Mouse (Mus musculus): ENCODE results near the gene Slc25a18. TPM values are rescaled to one million over a fixed set of nuclear protein-coding genes. Genes with fewer than 3 reads are reported as not detected.

Gene Slc25a18
- polyA plus RNA-seq, 1 experiment from 2014 or later, result 0.21 TPM

DNA sequence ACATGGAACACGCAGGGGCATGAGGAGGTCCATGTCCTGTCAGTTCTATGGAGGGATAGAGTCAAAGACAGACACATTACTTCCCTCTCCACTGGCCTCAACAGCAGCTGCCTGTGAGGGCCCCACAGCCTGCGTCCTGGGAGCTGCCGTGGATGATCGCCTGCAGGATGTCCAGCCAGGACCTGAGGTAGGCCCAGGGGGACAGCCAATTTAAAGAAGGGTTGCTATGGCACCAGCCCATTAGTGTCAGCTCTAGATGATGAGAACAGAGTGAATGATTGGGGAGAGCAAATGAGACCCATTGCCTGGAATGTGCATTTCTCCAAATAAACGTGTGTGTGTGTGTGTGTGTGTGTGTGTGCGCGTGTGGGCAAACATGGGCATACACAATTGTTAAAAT, 11.0 kb downstream of the Slc25a18 start:
- Histone ChIP-seq H3K4me2 (ENCODE audit: low read depth, low read length) (no peak overlapping the region), H3K4me1 (ENCODE audit: control insufficient read depth, insufficient read depth, low read length) (no peaks in the 10 kb centered on the region), H3K9ac (replicated peaks; ENCODE audit: low read length) (no peak overlapping the region), H3K27ac (replicated peaks; ENCODE audit: low read depth, low read length) (no peak overlapping the region), H3K9me3 (replicated peaks; ENCODE audit: control insufficient read depth, low read length) (no peaks in the 10 kb centered on the region), H3K36me3 (replicated peaks; ENCODE audit: control insufficient read depth, insufficient read depth, low read depth, low read length) (no peaks in the 10 kb centered on the region), H3K4me3 (ENCODE audit: low read depth, low read length) (no peak overlapping the region), H3K27me3 (ENCODE audit: control insufficient read depth, insufficient read depth, low read length) (no peaks in the 10 kb centered on the region)
- DNase-seq (ENCODE audit: low spot score), result no peak
- 53% methylated on average over 7 of the region's 7 CpGs for WGBS
- 0 out of 2 replicates have a peak, but pooled peaks have one; percentile 24 for ATAC-seq (replicated peaks; ENCODE audit: insufficient number of reproducible peaks, low FRiP score, low TSS enrichment, low read depth)

DNA sequence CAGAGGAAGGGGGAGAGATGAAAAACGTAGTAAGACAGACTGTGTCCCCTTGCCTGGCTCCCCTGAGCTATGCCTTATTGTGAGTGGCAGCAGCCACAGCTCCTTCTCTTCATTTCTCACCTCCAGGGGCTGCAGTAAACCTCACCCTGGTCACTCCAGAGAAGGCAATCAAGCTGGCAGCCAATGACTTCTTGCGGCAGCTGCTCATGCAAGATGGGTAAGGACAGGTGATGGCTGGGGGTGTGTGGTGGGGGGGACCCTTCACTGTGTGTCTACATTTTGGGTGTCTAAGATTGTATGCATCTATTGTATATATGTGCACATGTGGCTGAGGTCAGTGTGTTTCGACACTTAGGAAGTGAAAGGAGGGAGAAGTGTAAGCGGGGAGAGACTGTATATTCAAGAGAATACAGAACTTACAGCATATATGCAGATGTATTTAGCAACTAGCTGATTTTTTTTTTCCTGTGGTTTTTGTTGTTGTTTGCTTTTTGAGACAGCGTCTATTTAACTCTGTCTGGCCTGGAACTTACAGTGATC, 14.8 kb downstream of the Slc25a18 start:
- no peaks in the 10 kb centered on the region for H3K4me1 ChIP-seq (ENCODE audit: control insufficient read depth, insufficient read depth, low read length)
- DNase-seq (ENCODE audit: low spot score), result no peak
- no peak overlapping the region for H3K27ac ChIP-seq (replicated peaks; ENCODE audit: low read depth, low read length)
- 82% methylated on average over 5 of the region's 5 CpGs for WGBS
- no peak for ATAC-seq (replicated peaks; ENCODE audit: insufficient number of reproducible peaks, low FRiP score, low TSS enrichment, low read depth)
- no peak overlapping the region for H3K9ac ChIP-seq (replicated peaks; ENCODE audit: low read length)
- no peak overlapping the region for H3K4me3 ChIP-seq (ENCODE audit: low read depth, low read length)
- no peak overlapping the region for H3K4me2 ChIP-seq (ENCODE audit: low read depth, low read length)
- H3K36me3 ChIP-seq (replicated peaks; ENCODE audit: control insufficient read depth, insufficient read depth, low read depth, low read length), result no peaks in the 10 kb centered on the region
- H3K27me3 ChIP-seq (ENCODE audit: control insufficient read depth, insufficient read depth, low read length), result no peaks in the 10 kb centered on the region
- H3K9me3 ChIP-seq (replicated peaks; ENCODE audit: control insufficient read depth, low read length), result no peaks in the 10 kb centered on the region

DNA sequence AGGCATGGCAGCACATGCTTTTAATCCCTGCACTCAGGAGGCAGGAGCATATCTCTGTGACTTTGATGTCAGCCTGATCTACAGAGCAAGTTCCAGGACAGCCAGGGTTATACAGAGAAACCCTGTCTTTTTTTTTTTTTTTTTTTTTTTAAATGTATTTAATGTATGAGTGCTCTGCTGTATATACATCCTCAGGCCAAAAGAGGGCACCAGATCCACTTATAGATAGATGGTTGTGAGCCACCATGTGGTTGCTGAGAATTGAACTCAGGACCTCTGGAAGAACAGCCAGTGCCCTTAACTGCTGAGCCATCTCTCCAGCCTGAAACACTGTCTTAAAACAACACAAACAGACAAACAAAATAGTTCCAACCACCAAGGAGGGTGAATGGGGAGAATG, 15.5 kb downstream of the Slc25a18 start:
- Histone ChIP-seq H3K4me1 (ENCODE audit: control insufficient read depth, insufficient read depth, low read length) (no peaks in the 10 kb centered on the region), H3K4me2 (ENCODE audit: low read depth, low read length) (no peak overlapping the region), H3K9ac (replicated peaks; ENCODE audit: low read length) (no peak overlapping the region), H3K9me3 (replicated peaks; ENCODE audit: control insufficient read depth, low read length) (no peaks in the 10 kb centered on the region), H3K27ac (replicated peaks; ENCODE audit: low read depth, low read length) (no peak overlapping the region), H3K4me3 (ENCODE audit: low read depth, low read length) (no peak overlapping the region), H3K27me3 (ENCODE audit: control insufficient read depth, insufficient read depth, low read length) (no peaks in the 10 kb centered on the region), H3K36me3 (replicated peaks; ENCODE audit: control insufficient read depth, insufficient read depth, low read depth, low read length) (no peaks in the 10 kb centered on the region; the same call in 1 of the 2 replicates)
- ATAC-seq (replicated peaks; ENCODE audit: insufficient number of reproducible peaks, low FRiP score, low TSS enrichment, low read depth) (no peak), DNase-seq (ENCODE audit: low spot score) (peak; percentile 44)

DNA sequence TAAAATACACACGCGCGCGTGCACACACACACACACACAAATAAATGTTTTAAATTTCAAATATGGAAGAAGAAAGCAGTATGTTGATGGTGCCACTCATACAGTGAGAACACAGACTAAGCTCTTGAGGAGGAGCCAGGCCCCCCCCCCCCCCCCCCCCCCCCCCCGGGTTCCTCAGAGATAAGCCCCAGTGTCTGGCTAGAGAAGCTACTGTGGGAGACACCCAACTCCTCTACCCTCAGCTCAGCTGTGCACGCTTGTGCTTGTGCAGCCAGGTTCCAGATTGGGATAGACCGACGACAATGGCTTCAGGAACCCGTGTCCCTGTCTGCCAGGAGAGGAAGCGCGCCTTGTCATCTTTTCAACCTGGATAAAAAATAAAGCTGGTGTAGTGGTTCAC, 16.8 kb downstream of the Slc25a18 start:
- no peak overlapping the region for H3K4me2 ChIP-seq (ENCODE audit: low read depth, low read length)
- H3K9me3 ChIP-seq (replicated peaks; ENCODE audit: control insufficient read depth, low read length), result no peaks in the 10 kb centered on the region
- no peak overlapping the region for H3K9ac ChIP-seq (replicated peaks; ENCODE audit: low read length)
- DNase-seq (ENCODE audit: low spot score), result no peak
- WGBS, result 95% methylated on average over 10 of the region's 11 CpGs
- H3K27ac ChIP-seq (replicated peaks; ENCODE audit: low read depth, low read length), result no peak overlapping the region
- no peaks in the 10 kb centered on the region for H3K4me1 ChIP-seq (ENCODE audit: control insufficient read depth, insufficient read depth, low read length)
- no peaks in the 10 kb centered on the region; the same call in 1 of the 2 replicates for H3K36me3 ChIP-seq (replicated peaks; ENCODE audit: control insufficient read depth, insufficient read depth, low read depth, low read length)
- H3K27me3 ChIP-seq (ENCODE audit: control insufficient read depth, insufficient read depth, low read length), result no peaks in the 10 kb centered on the region
- ATAC-seq (replicated peaks; ENCODE audit: insufficient number of reproducible peaks, low FRiP score, low TSS enrichment, low read depth), result no peak
- H3K4me3 ChIP-seq (ENCODE audit: low read depth, low read length), result no peak overlapping the region

DNA sequence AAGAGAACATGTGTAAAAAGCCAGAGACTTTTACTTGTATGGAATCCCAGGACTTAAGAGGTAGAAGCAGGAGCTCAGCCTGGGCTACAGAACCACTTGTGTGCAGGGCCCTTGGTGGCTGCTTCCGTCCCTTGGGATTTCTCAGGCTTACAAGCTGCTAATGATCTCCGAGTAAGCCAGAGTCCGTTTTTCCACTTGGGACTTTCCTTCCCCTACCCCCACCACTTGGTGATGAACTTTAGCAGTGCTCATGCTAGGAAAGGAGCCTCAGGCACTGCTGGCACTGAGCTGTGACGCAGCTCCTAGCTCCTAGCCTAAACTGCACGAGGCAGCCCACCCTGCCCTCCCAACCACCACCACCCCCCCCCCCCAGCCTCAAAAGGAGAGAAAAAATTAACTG, 17.3 kb downstream of the Slc25a18 start:
- ATAC-seq (replicated peaks; ENCODE audit: insufficient number of reproducible peaks, low FRiP score, low TSS enrichment, low read depth), result no peak
- Histone ChIP-seq H3K9me3 (replicated peaks; ENCODE audit: control insufficient read depth, low read length) (no peaks in the 10 kb centered on the region), H3K27me3 (ENCODE audit: control insufficient read depth, insufficient read depth, low read length) (no peaks in the 10 kb centered on the region), H3K9ac (replicated peaks; ENCODE audit: low read length) (no peak overlapping the region), H3K27ac (replicated peaks; ENCODE audit: low read depth, low read length) (no peak overlapping the region), H3K36me3 (replicated peaks; ENCODE audit: control insufficient read depth, insufficient read depth, low read depth, low read length) (no peaks in the 10 kb centered on the region; the same call in 1 of the 2 replicates), H3K4me3 (ENCODE audit: low read depth, low read length) (no peak overlapping the region), H3K4me2 (ENCODE audit: low read depth, low read length) (no peak overlapping the region), H3K4me1 (ENCODE audit: control insufficient read depth, insufficient read depth, low read length) (no peaks in the 10 kb centered on the region)
- no peak for DNase-seq (ENCODE audit: low spot score)
- whole genome bisulfite sequencing, result 72% methylated on average over 5 of the region's 5 CpGs

DNA sequence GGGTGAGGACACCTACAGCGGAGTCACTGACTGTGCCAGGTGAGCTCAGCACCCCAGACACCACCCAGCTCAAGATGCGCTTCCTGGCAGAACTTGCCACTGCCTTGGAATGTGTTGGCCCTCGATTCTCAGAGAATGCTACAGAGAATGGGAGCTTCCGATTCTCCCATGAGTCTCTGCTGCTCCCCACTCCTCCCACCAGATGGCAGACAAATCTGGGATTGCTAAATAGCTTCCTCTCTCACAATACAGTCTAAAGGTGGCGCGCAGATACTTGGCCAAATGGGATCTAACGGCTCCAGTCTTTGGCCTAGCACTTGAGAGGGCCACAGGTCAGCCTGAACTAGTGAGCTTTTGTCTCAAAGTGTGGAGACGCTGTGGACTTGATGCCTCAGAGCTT, 19.6 kb downstream of the Slc25a18 start:
- Histone ChIP-seq H3K4me3 (ENCODE audit: low read depth, low read length) (no peak overlapping the region), H3K4me2 (ENCODE audit: low read depth, low read length) (no peak overlapping the region), H3K4me1 (ENCODE audit: control insufficient read depth, insufficient read depth, low read length) (no peaks in the 10 kb centered on the region), H3K36me3 (replicated peaks; ENCODE audit: control insufficient read depth, insufficient read depth, low read depth, low read length) (no peaks in the 10 kb centered on the region; the same call in none of the 2 replicates), H3K27me3 (ENCODE audit: control insufficient read depth, insufficient read depth, low read length) (no peaks in the 10 kb centered on the region), H3K9me3 (replicated peaks; ENCODE audit: control insufficient read depth, low read length) (no peaks in the 10 kb centered on the region), H3K27ac (replicated peaks; ENCODE audit: low read depth, low read length) (no peak overlapping the region), H3K9ac (replicated peaks; ENCODE audit: low read length) (no peak overlapping the region)
- DNase-seq (ENCODE audit: low spot score), result no peak
- no peak for ATAC-seq (replicated peaks; ENCODE audit: insufficient number of reproducible peaks, low FRiP score, low TSS enrichment, low read depth)
- 87% methylated on average over 8 of the region's 8 CpGs for WGBS

DNA sequence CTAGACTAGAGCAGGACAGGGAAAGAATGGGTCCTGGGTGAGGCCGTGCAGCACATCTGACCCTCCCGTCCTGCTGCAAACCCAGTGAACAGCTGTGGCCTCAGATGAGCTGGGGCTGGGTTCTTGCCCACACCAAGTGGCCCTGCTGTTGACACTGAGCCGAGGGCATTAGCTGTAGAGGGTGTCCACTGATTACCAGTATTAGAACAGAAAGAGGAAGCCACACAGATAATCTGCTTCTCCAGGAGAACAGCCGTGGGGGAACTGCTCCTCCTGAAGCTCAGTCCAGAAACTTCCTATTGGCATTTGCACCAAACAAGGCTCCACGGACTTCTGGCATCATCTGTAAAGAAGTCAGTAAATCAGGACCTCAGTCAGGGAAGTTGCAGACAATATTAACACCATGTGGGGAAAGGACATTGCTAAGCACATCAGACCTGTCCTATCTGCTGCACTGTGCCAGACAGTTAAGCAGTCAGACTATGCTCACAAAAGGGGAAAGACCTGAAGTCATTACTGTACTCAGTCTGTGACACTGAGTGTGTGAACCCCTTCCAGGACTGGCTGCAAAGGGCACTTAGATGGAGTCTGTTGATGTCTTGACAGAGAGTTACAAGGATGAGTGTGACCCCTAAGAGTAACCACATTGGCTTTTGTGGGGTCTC, 22.2 kb downstream of the Slc25a18 start:
- no peak overlapping the region for H3K4me3 ChIP-seq (ENCODE audit: low read depth, low read length)
- no peak overlapping the region for H3K4me2 ChIP-seq (ENCODE audit: low read depth, low read length)
- H3K9ac ChIP-seq (replicated peaks; ENCODE audit: low read length), result no peak overlapping the region
- H3K36me3 ChIP-seq (replicated peaks; ENCODE audit: control insufficient read depth, insufficient read depth, low read depth, low read length), result peaks cover 6% of the 10 kb centered on the region
- H3K9me3 ChIP-seq (replicated peaks; ENCODE audit: control insufficient read depth, low read length), result no peaks in the 10 kb centered on the region
- no peak for DNase-seq (ENCODE audit: low spot score)
- 84% methylated on average over 5 of the region's 5 CpGs for WGBS
- no peak overlapping the region for H3K27ac ChIP-seq (replicated peaks; ENCODE audit: low read depth, low read length)
- no peak for ATAC-seq (replicated peaks; ENCODE audit: insufficient number of reproducible peaks, low FRiP score, low TSS enrichment, low read depth)
- H3K4me1 ChIP-seq (ENCODE audit: control insufficient read depth, insufficient read depth, low read length), result no peaks in the 10 kb centered on the region
- no peaks in the 10 kb centered on the region for H3K27me3 ChIP-seq (ENCODE audit: control insufficient read depth, insufficient read depth, low read length)

DNA sequence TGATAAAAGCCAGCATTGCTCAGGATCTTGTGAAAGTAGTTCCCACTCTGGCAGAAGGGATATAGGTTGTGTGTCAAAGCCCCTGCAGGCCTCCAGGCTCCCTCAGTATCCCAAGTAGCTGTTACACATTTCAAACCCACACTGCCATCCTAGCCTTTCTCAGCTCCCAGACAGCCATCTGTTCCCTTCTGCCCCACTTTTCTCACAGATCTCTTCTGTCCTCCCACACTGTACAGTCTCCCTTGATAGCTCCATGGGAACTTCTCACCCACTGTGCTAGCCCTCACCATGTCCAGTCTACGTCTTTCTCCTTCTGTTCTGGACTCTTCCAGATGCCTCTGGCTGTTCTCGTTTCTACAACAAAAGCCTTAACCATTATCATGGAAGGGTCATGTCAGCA, 22.7 kb downstream of the Slc25a18 start:
- DNase-seq (ENCODE audit: low spot score) (no peak), ATAC-seq (replicated peaks; ENCODE audit: insufficient number of reproducible peaks, low FRiP score, low TSS enrichment, low read depth) (no peak)
- Histone ChIP-seq H3K4me3 (ENCODE audit: low read depth, low read length) (no peak overlapping the region), H3K4me2 (ENCODE audit: low read depth, low read length) (no peak overlapping the region), H3K9ac (replicated peaks; ENCODE audit: low read length) (no peak overlapping the region), H3K4me1 (ENCODE audit: control insufficient read depth, insufficient read depth, low read length) (no peaks in the 10 kb centered on the region), H3K27me3 (ENCODE audit: control insufficient read depth, insufficient read depth, low read length) (no peaks in the 10 kb centered on the region), H3K36me3 (replicated peaks; ENCODE audit: control insufficient read depth, insufficient read depth, low read depth, low read length) (peaks cover 6% of the 10 kb centered on the region), H3K27ac (replicated peaks; ENCODE audit: low read depth, low read length) (no peak overlapping the region), H3K9me3 (replicated peaks; ENCODE audit: control insufficient read depth, low read length) (no peaks in the 10 kb centered on the region)
- WGBS, result 90% methylated on average over 2 of the region's 2 CpGs
